ENCODE assay signal across 1 mouse cellular context in genomic region chr5:138256094-138256467, GRCm38 (mm10).
TF ChIP-seq lines count a peak whose summit lies in the region.

No protein-coding gene starts in this region.

TF ChIP-seq in MEL, 35 proteins besides CTCF, POLR2A, EP300 and RAD21:
- TF ChIP-seq ZMIZ1 (IDR thresholded peaks at IDR 0.05; ENCODE audit: low read depth, low read length) (peak; percentile 32; the same call in 1 of the 2 replicates), NRF1 (IDR thresholded peaks at IDR 0.05; ENCODE audit: insufficient read depth, low read depth, low read length, poor library complexity, severe bottlenecking) (no peak), POLR2AphosphoS2 (IDR thresholded peaks at IDR 0.05; ENCODE audit: low read length) (peak; percentile 31)
